Mouse (Mus musculus) intestine, embryonic 16.5 days (tissue): Measurements from ENCODE around the gene Hjurp. TPM values are rescaled to one million over a fixed set of nuclear protein-coding genes. Genes with fewer than 3 reads are reported as not detected.
A peak's percentile ranks its signal among the peaks of the same experiment; 100 is the strongest.

Experiments
- ATAC-seq: fragments of 200-750 bp; cut with Nextera tagmentation; 2 replicates; pipeline ENCODE4 v1.8.0; 2017; ENCODE audit warnings: moderate TSS enrichment, moderate library complexity
- H3K27ac ChIP-seq: fragments of 300-500 bp; sonication (generic); 2 replicates; pipeline ENCODE4 v1.5.1; 2014; ENCODE audit warnings: mild to moderate bottlenecking, low read length
- H3K27me3 ChIP-seq: fragments of 300-500 bp; sonication (generic); replicated peaks from 2 replicates; pipeline ENCODE4 v1.6.1; 2014; ENCODE audit warnings: low read length, control low read depth, mixed read lengths; ENCODE audit not compliant: control insufficient read depth, insufficient read depth
- H3K36me3 ChIP-seq: fragments of 300-500 bp; sonication (generic); 2 replicates; pipeline ENCODE4 v1.6.1; 2014; ENCODE audit warnings: low read length, control low read depth; ENCODE audit not compliant: control insufficient read depth, insufficient read depth
- H3K4me1 ChIP-seq: fragments of 300-500 bp; sonication (generic); 2 replicates; pipeline ENCODE4 v1.6.1; 2014; ENCODE audit warnings: low read length, control low read depth, mixed read lengths; ENCODE audit not compliant: control insufficient read depth, insufficient read depth
- H3K4me2 ChIP-seq: fragments of 300-500 bp; sonication (generic); 2 replicates; pipeline ENCODE4 v1.6.1; 2014; ENCODE audit warnings: low read depth, low read length, control low read depth
- H3K4me3 ChIP-seq: fragments of 300-500 bp; sonication (generic); 2 replicates; pipeline ENCODE4 v1.5.1; 2014; ENCODE audit warnings: mild to moderate bottlenecking, low read length
- H3K9ac ChIP-seq: fragments of 300-500 bp; sonication (generic); 2 replicates; pipeline ENCODE4 v1.6.1; 2014; ENCODE audit warnings: low read depth, low read length
- H3K9me3 ChIP-seq: fragments of 300-500 bp; sonication (generic); 2 replicates; pipeline ENCODE4 v1.6.1; 2016; ENCODE audit warnings: low read length, control low read depth; ENCODE audit not compliant: control insufficient read depth
- WGBS: fragments of 180-500 bp; shearing (Covaris S2); extraction: QIAGEN DNeasy Blood & Tissue Kit; methylation state at CpG from one replicate; pipeline ENCODE4 v1.1.7; 2014; 5-methylcytosine and 5-hydroxymethylcytosine counted together
- polyA plus RNA-seq: library from polyadenylated mRNA; unstranded; fragments of >200 nt; fragmentation: Nextera tagmentation; extraction: Ambion mirVana; gene quantifications from 2 replicates; pipeline ENCODE4 v1.2.1, GENCODE M21; 2015

Gene Hjurp
- polyA plus RNA-seq, 1 experiment from 2014 or later = 141 TPM

GRCm38 (mm10) chr1:88264869-88265240 lies 12.6 kb downstream of the Hjurp start:
- Histone ChIP-seq H3K27ac (no peak overlapping the region), H3K36me3 (peaks cover 92% of the 10 kb centered on the region), H3K27me3 (no peaks in the 10 kb centered on the region), H3K9ac (no peak overlapping the region), H3K9me3 (no peaks in the 10 kb centered on the region), H3K4me2 (no peak overlapping the region), H3K4me1 (0 out of 2 replicates have a peak, but pooled peaks cover 8% of the 10 kb centered on the region), H3K4me3 (no peak overlapping the region)
- WGBS = 77% methylated on average over 4 of the region's 4 CpGs
- no peak for ATAC-seq

GRCm38 (mm10) chr1:88264237-88264868 lies 13.1 kb downstream of the Hjurp start:
- H3K27ac ChIP-seq = no peak overlapping the region
- no peaks in the 10 kb centered on the region for H3K27me3 ChIP-seq
- no peak overlapping the region for H3K9ac ChIP-seq
- H3K36me3 ChIP-seq = peaks cover 86% of the 10 kb centered on the region
- H3K4me3 ChIP-seq = no peak overlapping the region
- 88% methylated on average over 7 of the region's 7 CpGs for WGBS
- H3K4me1 ChIP-seq = 0 out of 2 replicates have a peak, but pooled peaks cover 10% of the 10 kb centered on the region
- no peak overlapping the region for H3K4me2 ChIP-seq
- no peak for ATAC-seq
- H3K9me3 ChIP-seq = no peaks in the 10 kb centered on the region

DNA sequence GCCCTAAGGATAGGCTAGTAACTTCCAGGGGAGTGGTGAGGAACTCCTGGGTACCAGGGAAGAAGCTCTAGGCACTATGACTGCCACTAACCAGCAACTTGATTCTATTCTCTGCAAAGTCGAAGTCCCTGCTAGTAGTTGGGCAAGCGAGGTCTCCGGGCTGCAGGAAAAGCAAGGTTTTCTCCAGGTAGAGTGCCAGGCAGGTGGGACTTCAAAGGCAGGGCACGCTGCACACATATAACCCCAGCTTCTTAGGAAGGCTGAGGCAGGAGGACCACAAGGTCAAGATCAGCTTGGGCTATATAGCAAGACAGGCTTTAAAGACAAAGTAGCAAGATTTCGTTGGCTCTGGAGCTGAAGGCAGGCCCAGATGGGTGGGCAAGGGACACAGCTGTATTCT lies 13.7 kb downstream of the Hjurp start:
- no peaks in the 10 kb centered on the region for H3K27me3 ChIP-seq
- H3K4me2 ChIP-seq = no peak overlapping the region
- no peaks in the 10 kb centered on the region for H3K9me3 ChIP-seq
- H3K36me3 ChIP-seq = peaks cover 81% of the 10 kb centered on the region
- 0 out of 2 replicates have a peak, but pooled peaks cover 10% of the 10 kb centered on the region for H3K4me1 ChIP-seq
- WGBS = 91% methylated on average over 5 of the region's 5 CpGs
- no peak overlapping the region for H3K4me3 ChIP-seq
- H3K27ac ChIP-seq = no peak overlapping the region
- no peak for ATAC-seq
- H3K9ac ChIP-seq = no peak overlapping the region

DNA sequence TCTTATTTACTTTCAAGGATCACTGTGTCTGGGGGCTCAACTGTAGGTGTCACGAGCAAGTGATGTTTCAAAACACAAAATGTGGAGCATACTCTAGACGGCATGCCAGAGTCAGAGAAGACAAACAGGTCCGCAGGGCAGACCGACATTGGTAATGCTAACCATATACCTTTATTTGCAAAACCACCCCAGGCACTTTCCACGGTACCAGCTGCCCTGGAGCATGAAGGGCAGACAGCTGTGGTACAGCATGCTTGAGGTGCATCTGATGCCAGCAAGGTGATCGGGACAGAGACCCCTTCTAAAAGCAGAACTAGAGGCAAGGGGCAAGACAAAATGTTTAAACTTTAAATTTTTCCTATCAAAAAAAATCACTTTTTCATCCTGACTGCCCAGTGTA lies 14.5 kb downstream of the Hjurp start:
- H3K9me3 ChIP-seq = no peaks in the 10 kb centered on the region
- H3K4me1 ChIP-seq = 0 out of 2 replicates have a peak, but pooled peaks cover 10% of the 10 kb centered on the region
- H3K4me3 ChIP-seq = no peak overlapping the region
- no peak overlapping the region for H3K9ac ChIP-seq
- peaks cover 73% of the 10 kb centered on the region for H3K36me3 ChIP-seq
- H3K27ac ChIP-seq = no peak overlapping the region
- ATAC-seq = no peak
- no peaks in the 10 kb centered on the region for H3K27me3 ChIP-seq
- WGBS = 76% methylated on average over 6 of the region's 6 CpGs
- H3K4me2 ChIP-seq = no peak overlapping the region

DNA sequence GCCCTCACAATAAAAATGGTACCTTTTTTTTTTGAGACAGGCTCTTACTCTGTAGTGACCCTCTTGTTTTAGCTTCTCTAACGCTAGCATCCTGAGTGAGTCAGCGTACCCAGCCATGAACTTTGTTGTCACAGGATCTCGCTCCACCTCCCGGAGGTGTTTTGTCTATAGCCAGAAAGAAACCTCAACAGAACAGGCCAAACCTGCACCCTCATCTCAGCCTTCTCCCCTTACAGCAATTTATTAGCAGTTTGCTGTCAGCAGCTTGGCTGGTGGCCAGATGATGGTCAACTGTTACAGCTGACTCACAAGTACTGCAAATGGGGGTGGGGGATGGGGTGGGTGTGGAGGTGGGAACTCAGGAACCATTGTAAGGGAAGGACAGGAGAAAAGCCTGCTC lies 15.2 kb downstream of the Hjurp start:
- peak; percentile 9; the same call in 1 of the 2 replicates for ATAC-seq
- Histone ChIP-seq H3K4me2 (no peak overlapping the region), H3K9me3 (no peaks in the 10 kb centered on the region), H3K9ac (no peak overlapping the region), H3K4me1 (0 out of 2 replicates have a peak, but pooled peaks cover 10% of the 10 kb centered on the region), H3K27ac (no peak overlapping the region), H3K4me3 (no peak overlapping the region), H3K36me3 (peaks cover 66% of the 10 kb centered on the region), H3K27me3 (no peaks in the 10 kb centered on the region)
- 75% methylated on average over 4 of the region's 4 CpGs for WGBS

DNA sequence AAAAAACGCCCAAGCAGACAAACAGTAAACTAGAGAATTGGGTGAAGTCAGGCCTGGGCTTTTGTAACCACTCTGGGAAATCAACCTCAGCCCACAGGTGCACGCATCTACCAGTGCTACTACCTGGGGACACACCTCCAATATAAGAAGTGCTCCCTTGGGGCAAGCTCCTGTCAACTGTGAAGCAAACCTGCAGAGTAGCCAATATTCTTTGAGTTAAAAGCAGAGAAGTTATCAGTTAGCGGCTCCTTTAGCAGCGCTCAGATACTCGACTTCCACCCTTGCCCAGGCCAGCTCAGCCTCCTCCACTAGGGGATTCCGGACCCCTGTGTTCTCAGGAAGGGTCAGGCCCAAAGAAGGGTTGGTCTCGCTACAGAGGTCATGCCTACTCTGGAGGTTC lies 15.7 kb downstream of the Hjurp start:
- Histone ChIP-seq H3K4me3 (no peak overlapping the region), H3K27ac (no peak overlapping the region), H3K4me2 (no peak overlapping the region), H3K36me3 (peaks cover 60% of the 10 kb centered on the region), H3K9me3 (no peaks in the 10 kb centered on the region), H3K9ac (no peak overlapping the region), H3K4me1 (0 out of 2 replicates have a peak, but pooled peaks cover 10% of the 10 kb centered on the region), H3K27me3 (no peaks in the 10 kb centered on the region)
- WGBS = 85% methylated on average over 7 of the region's 7 CpGs
- peak; percentile 8; the same call in 1 of the 2 replicates for ATAC-seq

GRCm38 (mm10) chr1:88260604-88261377 lies 16.6 kb downstream of the Hjurp start:
- H3K4me1 ChIP-seq = 0 out of 2 replicates have a peak, but pooled peaks cover 10% of the 10 kb centered on the region
- no peaks in the 10 kb centered on the region for H3K27me3 ChIP-seq
- peak; percentile 1; the same call in 1 of the 2 replicates for ATAC-seq
- peaks cover 6% of the 10 kb centered on the region; the same call in 1 of the 2 replicates for H3K9me3 ChIP-seq
- no peak overlapping the region for H3K27ac ChIP-seq
- peaks cover 51% of the 10 kb centered on the region for H3K36me3 ChIP-seq
- 83% methylated on average over 10 of the region's 10 CpGs for WGBS
- H3K4me2 ChIP-seq = no peak overlapping the region
- H3K9ac ChIP-seq = no peak overlapping the region
- no peak overlapping the region for H3K4me3 ChIP-seq

GRCm38 (mm10) chr1:88260114-88260513 lies 17.3 kb downstream of the Hjurp start:
- ATAC-seq = peak; percentile 66
- Histone ChIP-seq H3K4me3 (no peak overlapping the region), H3K9me3 (peaks cover 10% of the 10 kb centered on the region; the same call in 1 of the 2 replicates), H3K4me1 (0 out of 2 replicates have a peak, but pooled peaks cover 10% of the 10 kb centered on the region), H3K4me2 (no peak overlapping the region), H3K9ac (no peak overlapping the region), H3K36me3 (peaks cover 44% of the 10 kb centered on the region), H3K27ac (no peak overlapping the region), H3K27me3 (no peaks in the 10 kb centered on the region)
- 76% methylated on average over 6 of the region's 6 CpGs for WGBS

- 77% methylated on average over 4 of the region's 4 CpGs for WGBS
Observed at GRCm38 (mm10) chr1:88259643-88260024, 17.8 kb downstream of the Hjurp start.

More at GRCm38 (mm10) chr1:88259643-88260024, 17.8 kb downstream of the Hjurp start:
- Histone ChIP-seq H3K27ac (no peak overlapping the region), H3K9ac (no peak overlapping the region), H3K4me2 (no peak overlapping the region), H3K9me3 (peaks cover 10% of the 10 kb centered on the region; the same call in 1 of the 2 replicates), H3K4me1 (0 out of 2 replicates have a peak, but pooled peaks cover 10% of the 10 kb centered on the region), H3K36me3 (peaks cover 39% of the 10 kb centered on the region), H3K27me3 (no peaks in the 10 kb centered on the region), H3K4me3 (no peak overlapping the region)
- ATAC-seq = peak; percentile 11
